Mouse (Mus musculus): Measurements from ENCODE around the gene Rubcnl. TPM values are rescaled to one million over a fixed set of nuclear protein-coding genes. Genes with fewer than 3 reads are reported as not detected.
A peak's percentile ranks its signal among the peaks of the same experiment; 100 is the strongest.

Gene Rubcnl
- polyA plus RNA-seq, 1 experiment = 0.64 TPM

DNA sequence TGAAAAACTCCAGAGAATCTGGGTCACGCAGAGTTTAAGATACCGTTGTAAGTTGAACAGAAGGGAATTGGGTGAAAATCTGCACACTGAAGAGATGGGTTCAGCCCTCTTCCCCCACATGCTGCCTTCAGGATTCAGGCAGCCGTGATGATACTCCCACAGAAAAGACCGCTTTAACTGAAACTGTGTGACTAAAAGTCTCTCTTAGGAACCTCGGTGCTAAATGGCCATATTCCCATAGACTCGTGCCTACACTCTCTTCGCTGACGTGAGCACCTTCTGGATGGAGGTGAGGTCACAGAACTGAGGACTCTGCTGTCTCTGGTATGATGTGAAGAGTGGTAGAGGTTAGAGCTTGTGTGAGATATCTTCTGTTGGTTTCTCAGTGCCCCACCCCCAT, 48.1 kb downstream of the Rubcnl start:
- no peak overlapping the region for H3ac ChIP-seq (ENCODE audit: control insufficient read depth, insufficient read length)
- no peak overlapping the region for H3K4me2 ChIP-seq (ENCODE audit: low read depth)
- TF ChIP-seq MYOG (IDR thresholded peaks at IDR 0.05; ENCODE audit: control insufficient read depth in 1 of 3, insufficient read depth in 1 of 3, insufficient read length in 2 of 3, low read depth in 2 of 3) = no peak
- no peak for TF ChIP-seq POLR2A (IDR thresholded peaks at IDR 0.05; ENCODE audit: insufficient read length, low read depth)
- TF ChIP-seq REST (IDR thresholded peaks at IDR 0.05; ENCODE audit: insufficient read depth, insufficient read length) = no peak
- no peak for TF ChIP-seq TCF12 (IDR thresholded peaks at IDR 0.05; ENCODE audit: insufficient read depth, poor library complexity, severe bottlenecking)
- no peaks in the 10 kb centered on the region for H3K79me2 ChIP-seq (ENCODE audit: control insufficient read depth, insufficient read depth)
- H3K36me3 ChIP-seq (ENCODE audit: control insufficient read depth, insufficient read depth) = no peaks in the 10 kb centered on the region
- H3K4me3 ChIP-seq = no peak overlapping the region
- no peaks in the 10 kb centered on the region for H3K27me3 ChIP-seq (ENCODE audit: control insufficient read depth, insufficient read depth, insufficient read length)

GRCm38 (mm10) chr14:75064520-75064919, 48.7 kb downstream of the Rubcnl start:
- Histone ChIP-seq H3ac (ENCODE audit: control insufficient read depth, insufficient read length) (no peak overlapping the region), H3K79me2 (ENCODE audit: control insufficient read depth, insufficient read depth) (no peaks in the 10 kb centered on the region), H3K27me3 (ENCODE audit: control insufficient read depth, insufficient read depth, insufficient read length) (no peaks in the 10 kb centered on the region), H3K4me3 (no peak overlapping the region), H3K36me3 (ENCODE audit: control insufficient read depth, insufficient read depth) (no peaks in the 10 kb centered on the region), H3K4me2 (ENCODE audit: low read depth) (no peak overlapping the region)
- TF ChIP-seq SRF (IDR thresholded peaks at IDR 0.05; ENCODE audit: control insufficient read depth, insufficient read length, low read depth) (no peak), TCF3 (IDR thresholded peaks at IDR 0.05; ENCODE audit: insufficient read length, low read depth) (no peak), MYOD1 (IDR thresholded peaks at IDR 0.05; ENCODE audit: control insufficient read depth in 1 of 3, insufficient read length in 2 of 3, low read depth in 2 of 3) (peak in 1 of 3 experiments; percentile 25), MAX (IDR thresholded peaks at IDR 0.05; ENCODE audit: low read depth) (no peak), REST (IDR thresholded peaks at IDR 0.05; ENCODE audit: insufficient read depth, insufficient read length) (no peak), E2F4 (IDR thresholded peaks at IDR 0.05; ENCODE audit: insufficient read depth) (no peak)

DNA sequence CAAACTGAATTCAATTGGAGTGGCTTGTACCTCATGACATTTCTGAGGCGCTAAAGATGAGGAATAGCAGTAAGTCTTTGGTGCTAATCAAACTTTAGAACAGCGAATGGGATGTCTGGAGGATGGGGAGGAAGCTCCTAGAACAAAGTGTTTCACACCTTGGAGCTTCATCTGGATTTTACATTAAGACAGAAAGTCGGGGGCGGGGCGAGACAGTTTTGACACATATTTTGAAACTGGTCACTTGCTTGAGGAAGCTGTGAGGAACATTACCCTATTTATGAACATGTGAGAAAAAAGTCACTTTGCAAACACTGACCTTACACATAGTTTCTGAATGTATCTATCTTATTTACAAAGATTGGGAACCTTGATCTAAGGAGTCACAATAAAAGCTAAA, 49.4 kb downstream of the Rubcnl start:
- H3ac ChIP-seq (ENCODE audit: control insufficient read depth, insufficient read length) = no peak overlapping the region
- TF ChIP-seq POLR2AphosphoS2 (IDR thresholded peaks at IDR 0.05; ENCODE audit: insufficient read length, low read depth) (no peak), E2F4 (IDR thresholded peaks at IDR 0.05; ENCODE audit: insufficient read depth) (no peak), POLR2A (IDR thresholded peaks at IDR 0.05; ENCODE audit: insufficient read length, low read depth) (no peak), REST (IDR thresholded peaks at IDR 0.05; ENCODE audit: insufficient read depth, insufficient read length) (no peak), MYOD1 (IDR thresholded peaks at IDR 0.05; ENCODE audit: control insufficient read depth in 1 of 3, insufficient read length in 2 of 3, low read depth in 2 of 3) (no peak), TCF12 (IDR thresholded peaks at IDR 0.05; ENCODE audit: insufficient read depth, poor library complexity, severe bottlenecking) (no peak), MYOG (IDR thresholded peaks at IDR 0.05; ENCODE audit: control insufficient read depth in 1 of 3, insufficient read depth in 1 of 3, insufficient read length in 2 of 3, low read depth in 2 of 3) (no peak), CEBPB (IDR thresholded peaks at IDR 0.05; ENCODE audit: insufficient read depth, poor library complexity, severe bottlenecking) (no peak), USF1 (IDR thresholded peaks at IDR 0.05; ENCODE audit: low read depth) (no peak), MAX (IDR thresholded peaks at IDR 0.05; ENCODE audit: low read depth) (no peak), SRF (IDR thresholded peaks at IDR 0.05; ENCODE audit: control insufficient read depth, insufficient read length, low read depth) (no peak), TCF3 (IDR thresholded peaks at IDR 0.05; ENCODE audit: insufficient read length, low read depth) (no peak)
- no peaks in the 10 kb centered on the region for H3K36me3 ChIP-seq (ENCODE audit: control insufficient read depth, insufficient read depth)
- no peaks in the 10 kb centered on the region for H3K79me2 ChIP-seq (ENCODE audit: control insufficient read depth, insufficient read depth)
- H3K4me3 ChIP-seq = no peak overlapping the region
- H3K4me2 ChIP-seq (ENCODE audit: low read depth) = no peak overlapping the region
- no peaks in the 10 kb centered on the region for H3K27me3 ChIP-seq (ENCODE audit: control insufficient read depth, insufficient read depth, insufficient read length)

DNA sequence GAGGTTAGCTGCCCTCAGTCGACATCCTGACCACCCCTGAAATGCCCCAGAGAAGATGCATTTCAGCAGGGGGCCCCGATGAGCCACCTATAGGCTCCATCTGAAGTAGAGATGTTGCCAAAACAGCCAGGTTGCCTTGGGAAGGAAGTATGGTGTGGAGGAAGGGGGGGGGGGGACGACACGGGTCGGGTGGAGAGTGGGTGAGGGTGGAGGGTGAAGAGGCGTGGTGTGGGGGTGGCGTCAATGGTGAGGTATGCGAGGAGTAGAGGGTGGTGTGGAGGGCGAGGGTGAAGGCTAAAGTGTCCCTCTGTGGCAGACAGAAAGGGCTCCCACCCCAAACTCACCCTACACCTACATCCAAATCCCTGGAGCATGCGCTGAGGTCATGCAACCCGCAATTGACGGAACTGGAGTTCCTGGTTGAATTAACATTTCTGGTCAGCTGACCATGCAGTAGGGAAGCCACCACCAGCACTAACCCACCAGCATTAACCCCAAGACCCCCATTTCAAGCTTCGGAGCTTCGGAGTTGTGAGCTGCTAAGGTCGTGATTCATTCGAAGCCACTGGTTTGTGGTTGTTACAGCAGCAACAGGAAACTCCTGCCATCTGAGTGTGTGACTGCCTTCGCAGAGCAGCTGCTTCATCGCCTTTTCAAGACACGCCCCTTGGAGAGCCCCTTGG, 52.7 kb downstream of the Rubcnl start:
- no peak overlapping the region for H3K4me3 ChIP-seq
- TF ChIP-seq TCF3 (IDR thresholded peaks at IDR 0.05; ENCODE audit: insufficient read length, low read depth) (no peak), MYOG (IDR thresholded peaks at IDR 0.05; ENCODE audit: control insufficient read depth in 1 of 3, insufficient read depth in 1 of 3, insufficient read length in 2 of 3, low read depth in 2 of 3) (no peak), REST (IDR thresholded peaks at IDR 0.05; ENCODE audit: insufficient read depth, insufficient read length) (no peak), CEBPB (IDR thresholded peaks at IDR 0.05; ENCODE audit: insufficient read depth, poor library complexity, severe bottlenecking) (no peak), USF1 (IDR thresholded peaks at IDR 0.05; ENCODE audit: low read depth) (no peak)
- no peak overlapping the region for H3K4me2 ChIP-seq (ENCODE audit: low read depth)

GRCm38 (mm10) chr14:75069356-75069979, 53.6 kb downstream of the Rubcnl start:
- H3K79me2 ChIP-seq (ENCODE audit: control insufficient read depth, insufficient read depth) = no peaks in the 10 kb centered on the region
- TF ChIP-seq MYOG (IDR thresholded peaks at IDR 0.05; ENCODE audit: control insufficient read depth in 1 of 3, insufficient read depth in 1 of 3, insufficient read length in 2 of 3, low read depth in 2 of 3) (no peak), CEBPB (IDR thresholded peaks at IDR 0.05; ENCODE audit: insufficient read depth, poor library complexity, severe bottlenecking) (peak; percentile 25; the same call in 1 of the 2 replicates)
- no peaks in the 10 kb centered on the region for H3K27me3 ChIP-seq (ENCODE audit: control insufficient read depth, insufficient read depth, insufficient read length)
- H3ac ChIP-seq (ENCODE audit: control insufficient read depth, insufficient read length) = no peak overlapping the region
- H3K4me3 ChIP-seq = no peak overlapping the region
- no peaks in the 10 kb centered on the region for H3K36me3 ChIP-seq (ENCODE audit: control insufficient read depth, insufficient read depth)
- no peak overlapping the region for H3K4me2 ChIP-seq (ENCODE audit: low read depth)

More for the DNA sequence above, 52.7 kb downstream of the Rubcnl start:
- Histone ChIP-seq H3K27me3 (ENCODE audit: control insufficient read depth, insufficient read depth, insufficient read length) (no peaks in the 10 kb centered on the region), H3ac (ENCODE audit: control insufficient read depth, insufficient read length) (no peak overlapping the region), H3K79me2 (ENCODE audit: control insufficient read depth, insufficient read depth) (no peaks in the 10 kb centered on the region), H3K36me3 (ENCODE audit: control insufficient read depth, insufficient read depth) (no peaks in the 10 kb centered on the region)
